Mouse (Mus musculus): Measurements from ENCODE around the gene Tmem176a.

Gene Tmem176a

DNA sequence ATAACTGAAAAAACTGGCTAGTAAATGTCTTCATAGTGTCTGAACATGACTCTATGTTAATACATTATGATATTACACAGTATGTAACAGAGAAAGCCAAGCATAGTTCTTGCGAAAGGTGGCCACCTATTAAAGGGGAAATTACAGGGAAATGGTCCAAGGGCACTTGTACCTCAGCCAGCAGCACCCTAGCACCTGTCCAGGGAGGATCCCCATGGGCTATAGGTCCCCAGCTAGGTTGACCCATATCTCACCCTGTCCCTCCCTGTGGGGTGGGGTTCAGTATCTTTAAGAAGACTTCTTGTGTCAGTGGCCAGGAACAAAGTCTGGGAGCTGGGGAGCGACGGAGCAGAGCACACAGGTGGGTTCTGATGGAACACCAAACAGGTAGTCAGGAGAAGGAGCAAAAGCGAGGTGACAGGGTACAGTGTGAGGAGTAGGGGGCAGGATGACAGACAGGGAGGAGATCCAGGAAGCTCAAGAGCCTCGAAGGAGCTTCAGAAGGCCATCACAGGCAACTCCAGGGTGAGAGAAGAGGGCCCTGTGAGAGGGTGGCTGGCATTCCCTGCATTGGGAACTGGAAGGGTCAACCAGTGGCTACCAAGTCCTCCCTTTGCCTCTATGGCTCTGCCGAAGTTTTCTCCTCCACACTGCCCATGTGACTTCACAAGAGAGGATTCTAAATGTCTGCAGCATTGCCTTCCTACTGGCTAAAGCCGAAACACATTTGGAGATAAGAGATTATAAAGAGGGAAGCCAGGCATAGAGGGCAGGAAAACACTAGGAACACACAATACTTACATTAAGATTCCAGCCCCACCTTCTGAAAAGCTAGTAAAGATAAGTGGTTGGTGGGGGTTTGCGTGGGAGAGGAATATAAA is 54.5 kb downstream of the Tmem176a start:
- no peak for DNase-seq

DNA sequence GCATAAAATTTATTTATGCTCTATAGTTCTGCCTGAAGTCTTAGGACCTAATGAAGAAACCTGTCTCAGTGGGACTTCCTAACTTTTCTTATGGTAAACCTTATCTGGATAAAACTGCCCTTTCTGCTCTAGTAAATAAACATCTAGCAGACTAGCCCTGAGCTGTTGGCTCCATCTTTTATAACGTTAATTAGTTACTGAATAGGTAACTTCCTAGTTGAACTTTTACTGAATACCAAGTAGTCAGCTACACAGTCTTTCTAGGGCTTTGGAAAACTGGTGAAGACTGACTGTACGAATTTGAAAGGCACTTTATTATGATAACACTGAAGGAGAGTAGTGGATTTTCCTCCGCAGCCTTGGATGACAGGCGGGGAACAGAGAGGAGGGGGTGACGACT is 55.2 kb downstream of the Tmem176a start:
- DNase-seq = no peak

Measured in right cerebral cortex, postnatal 25 days (tissue).